Mouse (Mus musculus) limb, embryonic 14.5 days (tissue): ENCODE measurements around the gene Cgas. TPM values are rescaled to one million over a fixed set of nuclear protein-coding genes. Genes with fewer than 3 reads are reported as not detected.

Source experiments
- ATAC-seq: fragments of 200-750 bp; cut with Nextera tagmentation; 2 replicates; pipeline ENCODE4 v1.8.0; 2017; ENCODE audit warnings: low read depth, moderate number of reproducible peaks, moderate TSS enrichment; ENCODE audit not compliant: low FRiP score
- DNase-seq: peaks from one replicate; pipeline ENCODE4 v3.0.0-alpha.2; 2015; ENCODE audit warnings: low spot score
- H3K27ac ChIP-seq: fragments of 300-500 bp; sonication (generic); replicated peaks from 2 replicates; pipeline ENCODE4 v1.5.1; 2014; ENCODE audit warnings: low read depth, mild to moderate bottlenecking, low read length, moderate library complexity, mixed read lengths
- H3K27me3 ChIP-seq: fragments of 300-500 bp; sonication (generic); 2 replicates; pipeline ENCODE4 v1.6.1; 2014; ENCODE audit warnings: low read length, mixed read lengths; ENCODE audit not compliant: control insufficient read depth, insufficient read depth
- H3K36me3 ChIP-seq: fragments of 300-500 bp; sonication (generic); 2 replicates; pipeline ENCODE4 v1.6.1; 2014; ENCODE audit warnings: mild to moderate bottlenecking, low read length, moderate library complexity, mixed read lengths; ENCODE audit not compliant: control insufficient read depth, insufficient read depth
- H3K4me1 ChIP-seq: fragments of 300-500 bp; sonication (generic); 2 replicates; pipeline ENCODE4 v1.6.1; 2014; ENCODE audit warnings: antibody characterized with exemption, low read length, mixed read lengths; ENCODE audit not compliant: control insufficient read depth, insufficient read depth
- H3K4me2 ChIP-seq: fragments of 300-500 bp; sonication (generic); replicated peaks from 2 replicates; pipeline ENCODE4 v1.6.1; 2014; ENCODE audit warnings: low read depth, mild to moderate bottlenecking, low read length, moderate library complexity; ENCODE audit not compliant: severe bottlenecking
- H3K4me3 ChIP-seq: fragments of 300-500 bp; sonication (generic); replicated peaks from 2 replicates; pipeline ENCODE4 v1.5.1; 2014; ENCODE audit warnings: low read length
- H3K9ac ChIP-seq: fragments of 300-500 bp; sonication (generic); 2 replicates; pipeline ENCODE4 v1.6.1; 2014; ENCODE audit warnings: mild to moderate bottlenecking, low read depth, low read length, moderate library complexity; ENCODE audit not compliant: severe bottlenecking
- H3K9me3 ChIP-seq: fragments of 300-500 bp; sonication (generic); 2 replicates; pipeline ENCODE4 v1.6.1; 2016; ENCODE audit warnings: low read length; ENCODE audit not compliant: control insufficient read depth
- POLR2A ChIP-seq: fragments of 200-500 bp; IDR thresholded peaks from 2 replicates; pipeline ENCODE4 v1.8.0; 2012; ENCODE audit warnings: inconsistent platforms, mild to moderate bottlenecking, moderate library complexity, borderline replicate concordance; ENCODE audit not compliant: insufficient read depth, insufficient read length; ENCODE audit errors: extremely low read depth
- WGBS: fragments of 180-500 bp; shearing (Covaris S2); extraction: QIAGEN DNeasy Blood & Tissue Kit; methylation state at CpG from one replicate; pipeline ENCODE4 v1.1.7; 2014; 5-methylcytosine and 5-hydroxymethylcytosine counted together
- microRNA-seq: library from miRNA; unstranded; fragments of <30 nt; microRNA quantifications from one replicate; pipeline ENCODE4, GENCODE M21; 2016
- polyA plus RNA-seq, 2 experiments: library from polyadenylated mRNA; depleted of rRNA in 1 of 2; stranded (reverse) in 1 of 2; unstranded in 1 of 2; fragments of >200 nt; fragmentation: Nextera tagmentation in 1 of 2; extraction: Ambion mirVana in 1 of 2; gene quantifications; 2 replicates each; pipeline versions ENCODE4 v1.2.1 to v1.2.3; 2012 to 2014

Gene Cgas
- polyA plus RNA-seq, 2 experiments = 2.4 to 4.3 TPM

DNA sequence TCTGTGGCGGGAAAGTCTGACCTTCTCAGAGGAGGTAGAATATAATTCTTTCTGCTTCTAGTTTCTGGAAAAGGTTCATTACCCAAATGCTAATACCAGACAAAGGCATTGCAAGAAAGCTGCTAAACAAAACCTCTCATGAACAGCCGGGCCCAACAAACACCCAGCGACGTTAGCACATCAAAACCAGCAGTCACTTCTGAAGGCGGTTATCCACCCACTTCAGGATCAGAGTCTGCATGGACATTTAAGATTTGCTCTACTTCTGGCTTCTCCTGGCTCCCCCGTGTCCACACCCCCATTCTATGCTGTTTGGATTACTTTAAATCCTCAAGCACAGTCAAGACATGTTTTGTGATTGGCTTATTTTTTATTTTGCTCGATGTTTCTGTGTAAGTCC lies 48.4 kb downstream of the Cgas start:
- Histone ChIP-seq H3K9me3 (no peaks in the 10 kb centered on the region), H3K27ac (no peak overlapping the region), H3K4me3 (no peak overlapping the region), H3K4me1 (no peaks in the 10 kb centered on the region), H3K9ac (no peak overlapping the region), H3K27me3 (peaks cover 50% of the 10 kb centered on the region), H3K36me3 (no peaks in the 10 kb centered on the region), H3K4me2 (no peak overlapping the region)
- no peak for DNase-seq
- ATAC-seq = no peak
- no peak for TF ChIP-seq POLR2A
- 56% methylated on average over 7 of the region's 7 CpGs for WGBS

DNA sequence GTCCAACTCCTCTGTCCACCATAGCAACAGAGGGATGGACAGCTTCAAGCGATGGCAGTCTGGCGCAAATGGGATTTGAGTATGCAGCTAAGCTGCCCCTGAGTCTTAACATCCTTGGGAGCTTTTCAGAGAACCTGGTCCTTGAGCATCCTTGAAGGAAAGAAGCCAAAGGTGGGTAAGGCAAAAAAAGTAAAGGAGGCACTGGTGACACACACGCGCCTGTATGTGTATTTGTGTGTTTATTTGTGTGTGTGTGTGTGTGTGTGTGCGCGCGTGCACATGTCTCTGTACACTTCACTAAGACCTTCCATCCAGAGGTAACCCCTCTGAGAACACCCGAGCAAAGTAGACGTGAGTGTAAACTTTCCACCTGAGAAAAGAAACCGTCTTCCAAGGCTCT lies 49.3 kb downstream of the Cgas start:
- TF ChIP-seq POLR2A = no peak
- H3K9ac ChIP-seq = no peak overlapping the region
- no peak overlapping the region for H3K4me3 ChIP-seq
- 83% methylated on average over 10 of the region's 10 CpGs for WGBS
- no peak for ATAC-seq
- H3K9me3 ChIP-seq = no peaks in the 10 kb centered on the region
- DNase-seq = no peak
- no peaks in the 10 kb centered on the region for H3K4me1 ChIP-seq
- no peaks in the 10 kb centered on the region for H3K36me3 ChIP-seq
- H3K27ac ChIP-seq = no peak overlapping the region
- peaks cover 50% of the 10 kb centered on the region for H3K27me3 ChIP-seq
- no peak overlapping the region for H3K4me2 ChIP-seq

DNA sequence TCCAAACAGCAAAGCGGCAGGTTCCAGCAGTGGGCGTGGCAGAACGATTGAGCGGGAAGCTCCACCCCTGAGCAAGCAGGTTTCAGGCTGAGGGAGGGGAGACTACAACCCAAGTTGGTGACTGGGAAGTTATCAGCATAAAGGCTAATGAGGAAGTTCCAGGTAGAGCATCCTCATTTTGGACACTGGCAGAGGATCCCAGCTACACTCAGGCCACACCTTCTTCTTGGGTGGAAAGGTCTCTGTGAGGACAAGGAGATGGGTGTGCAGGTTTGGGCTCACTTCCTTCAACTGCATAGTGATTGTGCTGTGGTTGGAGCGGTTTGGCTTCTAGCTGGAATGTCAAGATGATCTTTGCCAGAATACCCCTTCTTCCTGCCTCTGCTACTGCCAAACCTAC lies 53.1 kb downstream of the Cgas start:
- Histone ChIP-seq H3K36me3 (no peaks in the 10 kb centered on the region), H3K27me3 (peaks cover 20% of the 10 kb centered on the region), H3K4me1 (no peaks in the 10 kb centered on the region), H3K9me3 (no peaks in the 10 kb centered on the region), H3K9ac (no peak overlapping the region), H3K4me3 (no peak overlapping the region), H3K27ac (no peak overlapping the region), H3K4me2 (no peak overlapping the region)
- DNase-seq = no peak
- 47% methylated on average over 5 of the region's 5 CpGs for WGBS
- TF ChIP-seq POLR2A = no peak
- no peak for ATAC-seq

DNA sequence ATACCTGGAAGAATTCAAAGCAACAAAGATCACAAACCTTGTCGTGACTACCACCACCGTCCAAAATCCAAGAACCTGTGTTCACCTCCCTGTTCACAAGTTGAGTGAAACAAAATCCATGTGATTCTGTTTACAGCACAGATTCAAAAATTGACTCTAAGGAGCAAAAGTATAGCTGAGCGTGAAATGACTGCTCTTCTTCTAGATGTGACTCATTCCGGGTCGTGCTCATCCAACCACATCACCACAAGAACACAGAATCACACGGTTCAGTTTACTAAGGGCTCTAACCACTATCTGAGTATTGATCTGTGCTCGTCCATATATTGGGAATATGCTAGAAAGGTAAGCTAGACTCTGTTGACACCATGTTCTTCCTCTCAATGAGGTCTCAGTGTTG lies 56.1 kb downstream of the Cgas start:
- WGBS = 88% methylated on average over 7 of the region's 7 CpGs
- Histone ChIP-seq H3K4me2 (no peak overlapping the region), H3K4me3 (no peak overlapping the region), H3K36me3 (no peaks in the 10 kb centered on the region), H3K9ac (no peak overlapping the region), H3K27me3 (no peaks in the 10 kb centered on the region), H3K9me3 (no peaks in the 10 kb centered on the region), H3K4me1 (no peaks in the 10 kb centered on the region), H3K27ac (no peak overlapping the region)
- DNase-seq (no peak), ATAC-seq (no peak)
- TF ChIP-seq POLR2A = no peak

DNA sequence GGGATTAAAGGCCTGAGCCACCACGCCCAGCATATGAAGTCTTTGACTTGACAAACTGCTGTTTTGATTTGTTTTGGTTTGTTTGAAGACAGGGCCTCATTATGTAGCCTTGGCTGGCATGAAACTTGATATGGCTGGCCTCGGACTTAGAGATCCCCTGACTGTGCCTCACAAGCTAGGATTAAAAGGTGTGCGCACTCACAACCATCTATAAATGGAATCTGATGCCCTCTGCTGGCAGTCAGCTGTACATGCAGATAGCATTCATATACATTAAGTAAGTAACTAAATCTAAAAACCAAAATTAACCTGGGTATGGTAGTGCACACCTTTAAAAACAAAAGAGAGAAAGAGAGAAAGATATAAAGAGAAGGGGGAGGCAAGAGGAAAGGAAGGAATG lies 57.1 kb downstream of the Cgas start:
- WGBS = 45% methylated on average over 3 of the region's 3 CpGs
- no peaks in the 10 kb centered on the region for H3K36me3 ChIP-seq
- DNase-seq = no peak

More for the DNA sequence above, 57.1 kb downstream of the Cgas start:
- Histone ChIP-seq H3K4me1 (no peaks in the 10 kb centered on the region), H3K27ac (no peak overlapping the region), H3K4me2 (no peak overlapping the region), H3K9ac (no peak overlapping the region), H3K9me3 (no peaks in the 10 kb centered on the region), H3K4me3 (no peak overlapping the region), H3K27me3 (no peaks in the 10 kb centered on the region)
- no peak for TF ChIP-seq POLR2A
- no peak for ATAC-seq

Small RNA genes within 50 kb of the gene (microRNA-seq; reads per million reads assigned to microRNA genes)
- gene Gm26377 = not detected

Other genes starting within 250 kb of the Cgas start
- gene Gsta1, start 212.6 kb downstream of the Cgas start, polyA plus RNA-seq (2012; rRNA removed) = 0.55 TPM in 1 of 2 replicates, not detected in the other
- gene Gsta1, start 212.6 kb downstream of the Cgas start, polyA plus RNA-seq (2014; fragmentation: Nextera tagmentation; extraction: Ambion mirVana) = 0.90 and 3.2 TPM in 2 replicates
- gene Gm3776, start 186.1 kb downstream of the Cgas start, polyA plus RNA-seq (2012; rRNA removed) = 0.42 and 0.70 TPM in 2 replicates
- gene Gm3776, start 186.1 kb downstream of the Cgas start, polyA plus RNA-seq (2014; fragmentation: Nextera tagmentation; extraction: Ambion mirVana) = 1.5 and 2.6 TPM in 2 replicates
- gene Gm10639, start 153.3 kb downstream of the Cgas start, polyA plus RNA-seq (2012; rRNA removed) = not detected in 2 replicates
- not detected in 2 replicates for gene Gm10639, start 153.3 kb downstream of the Cgas start, polyA plus RNA-seq (2014; fragmentation: Nextera tagmentation; extraction: Ambion mirVana)
- not detected in 2 replicates for gene Omt2a, start 128.4 kb downstream of the Cgas start, polyA plus RNA-seq (2012; rRNA removed)
- gene Omt2a, start 128.4 kb downstream of the Cgas start, polyA plus RNA-seq (2014; fragmentation: Nextera tagmentation; extraction: Ambion mirVana) = not detected in 2 replicates
- not detected in 2 replicates for gene Omt2b, start 115.6 kb downstream of the Cgas start, polyA plus RNA-seq (2012; rRNA removed)
- not detected in 2 replicates for gene Omt2b, start 115.6 kb downstream of the Cgas start, polyA plus RNA-seq (2014; fragmentation: Nextera tagmentation; extraction: Ambion mirVana)
- 1.2 and 3.0 TPM in 2 replicates for gene Gsta2, start 87.4 kb downstream of the Cgas start, polyA plus RNA-seq (2012; rRNA removed)
- 4.6 and 7.8 TPM in 2 replicates for gene Gsta2, start 87.4 kb downstream of the Cgas start, polyA plus RNA-seq (2014; fragmentation: Nextera tagmentation; extraction: Ambion mirVana)
- 0.67 and 0.92 TPM in 2 replicates for gene Dppa5a, start 75.1 kb downstream of the Cgas start, polyA plus RNA-seq (2012; rRNA removed)
- gene Dppa5a, start 75.1 kb downstream of the Cgas start, polyA plus RNA-seq (2014; fragmentation: Nextera tagmentation; extraction: Ambion mirVana) = 0.70 and 0.76 TPM in 2 replicates
- 2.0 and 2.2 TPM in 2 replicates for gene Ooep, start 64.5 kb downstream of the Cgas start, polyA plus RNA-seq (2012; rRNA removed)
- gene Ooep, start 64.5 kb downstream of the Cgas start, polyA plus RNA-seq (2014; fragmentation: Nextera tagmentation; extraction: Ambion mirVana) = 3.6 TPM in 2 replicates
- 0.72 and 1.0 TPM in 2 replicates for gene Ddx43, start 47.5 kb downstream of the Cgas start, polyA plus RNA-seq (2012; rRNA removed)
- 0.26 and 0.43 TPM in 2 replicates for gene Ddx43, start 47.5 kb downstream of the Cgas start, polyA plus RNA-seq (2014; fragmentation: Nextera tagmentation; extraction: Ambion mirVana)
- gene Mto1, start 5.0 kb upstream of the Cgas start, polyA plus RNA-seq (2012; rRNA removed) = 19.2 and 20.3 TPM in 2 replicates
- 22.7 and 23.3 TPM in 2 replicates for gene Mto1, start 5.0 kb upstream of the Cgas start, polyA plus RNA-seq (2014; fragmentation: Nextera tagmentation; extraction: Ambion mirVana)
- 0.15 and 0.18 TPM in 2 replicates for gene Gm17324, start 5.5 kb upstream of the Cgas start, polyA plus RNA-seq (2012; rRNA removed)
- 0.39 and 0.83 TPM in 2 replicates for gene Gm17324, start 5.5 kb upstream of the Cgas start, polyA plus RNA-seq (2014; fragmentation: Nextera tagmentation; extraction: Ambion mirVana)
- 7,521 and 9,083 TPM in 2 replicates for gene Eef1a1, start 45.9 kb upstream of the Cgas start, polyA plus RNA-seq (2012; rRNA removed)
- 6,070 and 6,314 TPM in 2 replicates for gene Eef1a1, start 45.9 kb upstream of the Cgas start, polyA plus RNA-seq (2014; fragmentation: Nextera tagmentation; extraction: Ambion mirVana)
- gene Slc17a5, start 144.8 kb upstream of the Cgas start, polyA plus RNA-seq (2012; rRNA removed) = 12.1 and 13.0 TPM in 2 replicates
- 15.1 and 18.0 TPM in 2 replicates for gene Slc17a5, start 144.8 kb upstream of the Cgas start, polyA plus RNA-seq (2014; fragmentation: Nextera tagmentation; extraction: Ambion mirVana)
- gene Cd109, start 172.3 kb upstream of the Cgas start, polyA plus RNA-seq (2012; rRNA removed) = 9.2 and 9.4 TPM in 2 replicates
- gene Cd109, start 172.3 kb upstream of the Cgas start, polyA plus RNA-seq (2014; fragmentation: Nextera tagmentation; extraction: Ambion mirVana) = 15.9 and 18.0 TPM in 2 replicates